Comparison of ENCODE assay signal across 8 mouse cellular contexts in the genomic region with DNA sequence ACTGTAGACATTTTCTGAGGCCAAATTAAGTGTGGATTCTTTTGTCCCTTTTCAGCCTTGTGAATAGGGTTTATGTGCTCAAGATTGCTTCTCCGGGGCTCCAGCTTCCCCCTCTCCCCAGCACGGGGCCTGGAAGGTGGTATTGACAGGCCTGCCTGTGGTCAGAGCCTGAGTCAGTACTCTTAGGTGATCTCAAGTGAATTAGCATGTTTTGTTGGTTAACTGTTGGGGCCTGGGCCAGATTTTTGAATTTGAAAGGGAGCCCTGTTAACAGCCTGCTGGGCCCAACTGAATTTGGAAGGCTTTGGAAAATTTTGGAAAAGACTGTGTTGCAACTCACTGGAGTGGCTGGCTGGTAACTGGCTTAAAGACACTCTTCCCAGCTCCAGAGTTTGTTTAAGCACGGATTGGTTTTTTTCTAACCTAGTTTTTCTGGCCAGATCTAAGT. TPM values are rescaled to one million over a fixed set of nuclear protein-coding genes. Genes with fewer than 3 reads are reported as not detected.
DNase-seq lines count a peak whose midpoint lies in the region; ATAC-seq lines count a peak whose summit lies in the region.

No protein-coding gene starts in this region.

- peak overlapping the region; percentile 99 for H3K9ac ChIP-seq in kidney, embryonic 15.5 days
- H3K9ac ChIP-seq in embryonic facial prominence, embryonic 12.5 days: peak overlapping the region; percentile 100
- peak overlapping the region; percentile 99 for H3K9ac ChIP-seq in heart, embryonic 12.5 days
- peak overlapping the region; percentile 100 for H3K9ac ChIP-seq in midbrain, embryonic 11.5 days (ENCODE audit: low read length)

- no peaks in the 10 kb centered on the region for H3K9me3 ChIP-seq in kidney, embryonic 15.5 days (replicated peaks)
- H3K9me3 ChIP-seq in embryonic facial prominence, embryonic 12.5 days: no peaks in the 10 kb centered on the region
- no peaks in the 10 kb centered on the region for H3K9me3 ChIP-seq in heart, embryonic 12.5 days (replicated peaks)
- H3K9me3 ChIP-seq in midbrain, embryonic 11.5 days (ENCODE audit: control insufficient read depth, low read length): no peaks in the 10 kb centered on the region

- intact Hi-C loops in left cerebral cortex, postnatal 36 days (cut with DNase I): loop anchor here (5.0 to 10.0 kb wide), 3 partner anchors 35 to 218 kb away; no protein-coding TSS in a partner anchor

- H3K4me1 ChIP-seq in kidney, embryonic 15.5 days: peaks cover 54% of the 10 kb centered on the region
- H3K4me1 ChIP-seq in embryonic facial prominence, embryonic 12.5 days: peaks cover 56% of the 10 kb centered on the region
- peaks cover 61% of the 10 kb centered on the region for H3K4me1 ChIP-seq in heart, embryonic 12.5 days (replicated peaks)
- H3K4me1 ChIP-seq in midbrain, embryonic 11.5 days (ENCODE audit: control insufficient read depth, insufficient read depth, low read length): peaks cover 32% of the 10 kb centered on the region

- peaks cover 16% of the 10 kb centered on the region for H3K36me3 ChIP-seq in kidney, embryonic 15.5 days
- H3K36me3 ChIP-seq in embryonic facial prominence, embryonic 12.5 days: peaks cover 25% of the 10 kb centered on the region
- H3K36me3 ChIP-seq in heart, embryonic 12.5 days: peaks cover 11% of the 10 kb centered on the region
- no peaks in the 10 kb centered on the region for H3K36me3 ChIP-seq in midbrain, embryonic 11.5 days (ENCODE audit: control insufficient read depth, insufficient read depth, low read length)

- ATAC-seq in kidney, embryonic 15.5 days (replicated peaks; ENCODE audit: low FRiP score): no peak
- ATAC-seq in embryonic facial prominence, embryonic 12.5 days (ENCODE audit: insufficient number of reproducible peaks, insufficient read depth, low FRiP score, low TSS enrichment): no peak
- ATAC-seq in heart, embryonic 12.5 days (ENCODE audit: insufficient number of reproducible peaks, low FRiP score): no peak
- ATAC-seq in midbrain, embryonic 11.5 days (ENCODE audit: low FRiP score): no peak

- peak overlapping the region; percentile 68 for H3K4me3 ChIP-seq in kidney, embryonic 15.5 days (replicated peaks)
- peak overlapping the region; percentile 94 for H3K4me3 ChIP-seq in embryonic facial prominence, embryonic 12.5 days
- H3K4me3 ChIP-seq in heart, embryonic 12.5 days: peak overlapping the region; percentile 95
- peak overlapping the region; percentile 97 for H3K4me3 ChIP-seq in midbrain, embryonic 11.5 days (ENCODE audit: low read depth, low read length)

- WGBS in kidney, embryonic 15.5 days: 3% methylated on average over 3 of the region's 3 CpGs
- 1% methylated on average over 3 of the region's 3 CpGs for WGBS in embryonic facial prominence, embryonic 12.5 days
- 1% methylated on average over 3 of the region's 3 CpGs for WGBS in heart, embryonic 12.5 days
- 4% methylated on average over 3 of the region's 3 CpGs for WGBS in midbrain, embryonic 11.5 days

- H3K27ac ChIP-seq in kidney, embryonic 15.5 days: peak overlapping the region; percentile 96
- H3K27ac ChIP-seq in embryonic facial prominence, embryonic 12.5 days: peak overlapping the region; percentile 97
- H3K27ac ChIP-seq in heart, embryonic 12.5 days (ENCODE audit: poor library complexity, severe bottlenecking): peak overlapping the region; percentile 98
- H3K27ac ChIP-seq in midbrain, embryonic 11.5 days (ENCODE audit: low read depth, low read length): peak overlapping the region; percentile 98

- H3K27me3 ChIP-seq in kidney, embryonic 15.5 days: no peaks in the 10 kb centered on the region
- no peaks in the 10 kb centered on the region for H3K27me3 ChIP-seq in embryonic facial prominence, embryonic 12.5 days
- no peaks in the 10 kb centered on the region for H3K27me3 ChIP-seq in heart, embryonic 12.5 days (replicated peaks)
- no peaks in the 10 kb centered on the region for H3K27me3 ChIP-seq in midbrain, embryonic 11.5 days (ENCODE audit: control insufficient read depth, insufficient read depth, low read length)

- H3K4me2 ChIP-seq in kidney, embryonic 15.5 days: peak overlapping the region; percentile 76
- H3K4me2 ChIP-seq in embryonic facial prominence, embryonic 12.5 days (replicated peaks): peak overlapping the region; percentile 59
- H3K4me2 ChIP-seq in heart, embryonic 12.5 days: peak overlapping the region; percentile 84
- peak overlapping the region; percentile 91 for H3K4me2 ChIP-seq in midbrain, embryonic 11.5 days

- no peak for DNase-seq in kidney, adult 8-10 months
- DNase-seq in ZHBTc4 (ENCODE audit: low read depth, low spot score): peak; percentile 90
- DNase-seq in left cerebral cortex, postnatal 36 days (ENCODE audit: low spot score in 2 of 2): peak; percentile 36 to 56
- peak; percentile 93 for DNase-seq in midbrain, embryonic 11.5 days (ENCODE audit: low spot score, missing footprints)
- no peak for DNase-seq in c-Kit-positive CD71-positive TER-119-positive erythroid progenitor cells, embryonic 14.5 days (ENCODE audit: low spot score)

RNA-seq across cellular contexts. Expression of a gene that starts 2.0 kb away (rescaled TPM):
- 31.0 and 33.5 TPM in 2 replicates for polyA plus RNA-seq in kidney, embryonic 15.5 days (2015; fragmentation: Nextera tagmentation; extraction: Ambion mirVana)
- 58.8 and 67.3 TPM in 2 replicates for polyA plus RNA-seq in embryonic facial prominence, embryonic 12.5 days (2016; fragmentation: Nextera tagmentation; extraction: Ambion mirVana)
- polyA plus RNA-seq in heart, embryonic 12.5 days (2016; fragmentation: Nextera tagmentation; extraction: Ambion mirVana): 26.1 and 31.8 TPM in 2 replicates
- 100 to 1,000 TPM; 103 to 130 TPM for total RNA-seq in left cerebral cortex, postnatal 36 days (2021)
- polyA plus RNA-seq in midbrain, embryonic 11.5 days (2014; fragmentation: Nextera tagmentation; extraction: Ambion mirVana): 30.7 and 33.7 TPM in 2 replicates

Comparison
In these comparisons a context has a peak if more than half of its experiments do, and no peak if none do; other contexts are left out.
1. DNase-seq: peak in ZHBTc4 (single experiment), left cerebral cortex, postnatal 36 days (2 of 2) and midbrain, embryonic 11.5 days (single experiment); none in kidney, adult 8-10 months (0 of 2) and c-Kit-positive CD71-positive TER-119-positive erythroid progenitor cells, embryonic 14.5 days (single experiment).
2. Peak in every context shown above with its lines, with median percentiles within 50 percentile points of each other: H3K27ac ChIP-seq, H3K4me2 ChIP-seq, H3K4me3 ChIP-seq and H3K9ac ChIP-seq.